Mouse (Mus musculus) liver, adult 2 months (tissue): ENCODE data around the gene Clec4f. TPM values are rescaled to one million over a fixed set of nuclear protein-coding genes. Genes with fewer than 3 reads are reported as not detected.
A peak's percentile ranks its signal among the peaks of the same experiment; 100 is the strongest.

Experiments
- DNase-seq: peaks from one replicate; pipeline ENCODE4 v3.0.0-alpha.2; 2011; ENCODE audit warnings: low read depth, low spot score; ENCODE audit errors: extremely low read depth
- H3K27ac ChIP-seq: fragments of 200-500 bp; replicated peaks from 2 replicates; pipeline ENCODE4 v1.5.1; 2012; ENCODE audit warnings: low read depth, mild to moderate bottlenecking, control low read depth, inconsistent platforms, low read length; ENCODE audit not compliant: insufficient read depth
- H3K27me3 ChIP-seq: fragments of 200-500 bp; 2 replicates; pipeline ENCODE4 v1.6.1; 2012; ENCODE audit warnings: mild to moderate bottlenecking, moderate library complexity, low read length, inconsistent platforms; ENCODE audit not compliant: control insufficient read depth, insufficient read depth
- H3K36me3 ChIP-seq: fragments of 200-500 bp; 2 replicates; pipeline ENCODE4 v1.6.1; 2012; ENCODE audit warnings: low read length, inconsistent platforms; ENCODE audit not compliant: control insufficient read depth, insufficient read depth
- H3K4me1 ChIP-seq: fragments of 200-500 bp; 2 replicates; pipeline ENCODE4 v1.6.1; 2011; ENCODE audit warnings: low read length; ENCODE audit not compliant: control insufficient read depth, insufficient read depth
- H3K4me3 ChIP-seq: fragments of 200-500 bp; 2 replicates; pipeline ENCODE4 v1.5.1; 2011; ENCODE audit warnings: low read depth, mild to moderate bottlenecking, control low read depth, low read length, moderate library complexity; ENCODE audit not compliant: insufficient read depth
- H3K79me2 ChIP-seq: fragments of 200-500 bp; 2 replicates; pipeline ENCODE4 v1.6.1; 2012; ENCODE audit warnings: inconsistent platforms, mild to moderate bottlenecking, low read length, moderate library complexity; ENCODE audit not compliant: control insufficient read depth, insufficient read depth
- H3K9ac ChIP-seq: fragments of 200-500 bp; 2 replicates; pipeline ENCODE4 v1.6.1; 2012; ENCODE audit warnings: low read depth, mild to moderate bottlenecking, control low read depth, inconsistent platforms, low read length
- CTCF ChIP-seq: fragments of 200-500 bp; IDR thresholded peaks from 2 replicates; pipeline ENCODE4 v1.5.1; 2011; ENCODE audit warnings: low read depth, low read length, control low read depth
- POLR2A ChIP-seq: fragments of 200-500 bp; IDR thresholded peaks from 2 replicates; pipeline ENCODE4 v1.6.1; 2011; ENCODE audit warnings: low read length, control low read depth; ENCODE audit not compliant: insufficient read depth; ENCODE audit errors: extremely low read depth
- WGBS: fragments of 180-500 bp; shearing (Covaris S2); methylation state at CpG from one replicate; pipeline ENCODE4 v1.1.7; 2018; 5-methylcytosine and 5-hydroxymethylcytosine counted together
- polyA plus RNA-seq: library from polyadenylated mRNA; depleted of rRNA; stranded (reverse); fragments of >200 nt; gene quantifications from 2 replicates; pipeline ENCODE4 v1.2.3, GENCODE M21; 2012
- total RNA-seq: library from RNA; depleted of rRNA; stranded (reverse); fragments of >200 nt; gene quantifications from 2 replicates; pipeline ENCODE4 v1.2.3, GENCODE M21; 2014

Gene Clec4f
- total and polyA plus RNA-seq, 2 experiments: 52.3 to 171 TPM

GRCm38 (mm10) chr6:83693835-83694234 is 37.8 kb upstream of the Clec4f start:
- 2% methylated on average over 9 of the region's 9 CpGs for WGBS
- Histone ChIP-seq H3K4me1 (no peaks in the 10 kb centered on the region), H3K27ac (no peak overlapping the region), H3K27me3 (peaks cover 8% of the 10 kb centered on the region; the same call in 1 of the 2 replicates), H3K4me3 (no peak overlapping the region), H3K36me3 (no peaks in the 10 kb centered on the region), H3K79me2 (no peaks in the 10 kb centered on the region), H3K9ac (no peak overlapping the region)
- peak; percentile 51 for DNase-seq
- TF ChIP-seq POLR2A: no peak
- TF ChIP-seq CTCF: peak; percentile 71

GRCm38 (mm10) chr6:83692962-83693361 is 37.0 kb upstream of the Clec4f start:
- WGBS: 6% methylated on average over 12 of the region's 12 CpGs
- Histone ChIP-seq H3K79me2 (no peaks in the 10 kb centered on the region), H3K4me1 (no peaks in the 10 kb centered on the region), H3K4me3 (no peak overlapping the region), H3K9ac (no peak overlapping the region), H3K36me3 (no peaks in the 10 kb centered on the region), H3K27ac (no peak overlapping the region), H3K27me3 (peaks cover 7% of the 10 kb centered on the region; the same call in 1 of the 2 replicates)
- DNase-seq: no peak
- no peak for TF ChIP-seq CTCF
- no peak for TF ChIP-seq POLR2A

GRCm38 (mm10) chr6:83690936-83691335 is 34.9 kb upstream of the Clec4f start:
- H3K4me3 ChIP-seq: no peak overlapping the region
- no peaks in the 10 kb centered on the region for H3K36me3 ChIP-seq
- no peaks in the 10 kb centered on the region for H3K79me2 ChIP-seq
- DNase-seq: no peak
- peaks cover 2% of the 10 kb centered on the region; the same call in 1 of the 2 replicates for H3K27me3 ChIP-seq
- H3K9ac ChIP-seq: no peak overlapping the region
- no peak for TF ChIP-seq CTCF
- no peak for TF ChIP-seq POLR2A
- H3K4me1 ChIP-seq: no peaks in the 10 kb centered on the region
- H3K27ac ChIP-seq: no peak overlapping the region
- 76% methylated on average over 2 of the region's 2 CpGs for WGBS

- Histone ChIP-seq H3K27ac (no peak overlapping the region), H3K36me3 (no peaks in the 10 kb centered on the region), H3K27me3 (peaks cover 2% of the 10 kb centered on the region; the same call in 1 of the 2 replicates), H3K79me2 (no peaks in the 10 kb centered on the region), H3K4me1 (no peaks in the 10 kb centered on the region), H3K4me3 (no peak overlapping the region), H3K9ac (no peak overlapping the region)
- TF ChIP-seq POLR2A (no peak), CTCF (peak; percentile 75)
- WGBS: 22% methylated on average over 4 of the region's 5 CpGs
- peak; percentile 60 for DNase-seq
These were observed 34.3 kb upstream of the Clec4f start for GRCm38 (mm10) chr6:83690277-83690676.

- DNase-seq: no peak
- no peaks in the 10 kb centered on the region for H3K79me2 ChIP-seq
- H3K4me3 ChIP-seq: no peak overlapping the region
- H3K27ac ChIP-seq: no peak overlapping the region
- peaks cover 2% of the 10 kb centered on the region; the same call in 1 of the 2 replicates for H3K27me3 ChIP-seq
- H3K4me1 ChIP-seq: no peaks in the 10 kb centered on the region
- WGBS: 62% methylated on average over 4 of the region's 4 CpGs
- H3K9ac ChIP-seq: no peak overlapping the region
- no peaks in the 10 kb centered on the region for H3K36me3 ChIP-seq
- TF ChIP-seq POLR2A (no peak), CTCF (no peak)
These were observed 33.4 kb upstream of the Clec4f start for GRCm38 (mm10) chr6:83689374-83689773.

- H3K27me3 ChIP-seq: 0 out of 2 replicates have a peak, but pooled peaks cover 3% of the 10 kb centered on the region
- no peak for TF ChIP-seq POLR2A
- no peak for TF ChIP-seq CTCF
- no peaks in the 10 kb centered on the region for H3K79me2 ChIP-seq
- H3K9ac ChIP-seq: no peak within 1 kb of the TSS
- no peaks in the 10 kb centered on the region for H3K4me1 ChIP-seq
- 55% methylated on average over 4 of the region's 4 CpGs for WGBS
- no peak within 1 kb of the TSS for H3K27ac ChIP-seq
- peak; percentile 7 for DNase-seq
- H3K36me3 ChIP-seq: no peaks in the 10 kb centered on the region
- no peak within 1 kb of the TSS for H3K4me3 ChIP-seq
These were observed 21.8 kb upstream of the Clec4f start, which contains the start of gene Cd207 for GRCm38 (mm10) chr6:83677757-83678156. Gene Cd207, minus strand, starts transcription at chr6:83677857.
